Mouse (Mus musculus) cortical plate, adult 2 months (tissue): ENCODE measurements around the gene Fxyd5.

Experiments
- CTCF ChIP-seq: fragments of 200-500 bp; IDR thresholded peaks from 2 replicates; pipeline ENCODE4 v1.5.1; 2011; ENCODE audit warnings: mild to moderate bottlenecking, control low read depth, low read length; ENCODE audit not compliant: insufficient read depth; ENCODE audit errors: extremely low read depth
- POLR2A ChIP-seq: fragments of 200-500 bp; IDR thresholded peaks from 2 replicates; pipeline ENCODE4 v1.6.1; 2011; ENCODE audit warnings: mild to moderate bottlenecking, low read length, control low read depth; ENCODE audit not compliant: insufficient read depth; ENCODE audit errors: extremely low read depth

- TF ChIP-seq CTCF (no peak), POLR2A (no peak)
Measured at GRCm38 (mm10) chr7:31074061-31074712, 31.9 kb upstream of the Fxyd5 start.
